Mouse (Mus musculus): Measurements from ENCODE around the gene Mysm1. TPM values are rescaled to one million over a fixed set of nuclear protein-coding genes. Genes with fewer than 3 reads are reported as not detected.

Gene Mysm1
- 10 to 100 TPM; 24.8 to 37.7 TPM for total RNA-seq (2021)

GRCm38 (mm10) chr4:94978590-94979499, at the start of gene Mysm1:
Gene Mysm1, minus strand, starts transcription at chr4:94979100.
- DNase-seq (ENCODE audit: extremely low spot score in 1 of 2, low spot score in 1 of 2) = peak; percentile 86 to 92

- DNase-seq (ENCODE audit: extremely low spot score in 1 of 2, low spot score in 1 of 2) = no peak
Observed at GRCm38 (mm10) chr4:95025847-95026600, 47.1 kb upstream of the Mysm1 start.

GRCm38 (mm10) chr4:95023350-95023953, 44.6 kb upstream of the Mysm1 start:
- no peak for DNase-seq (ENCODE audit: extremely low spot score in 1 of 2, low spot score in 1 of 2)

GRCm38 (mm10) chr4:95021649-95022637, 43.0 kb upstream of the Mysm1 start:
- no peak for DNase-seq (ENCODE audit: extremely low spot score in 1 of 2, low spot score in 1 of 2)

GRCm38 (mm10) chr4:95020201-95020600, 41.3 kb upstream of the Mysm1 start:
- no peak for DNase-seq (ENCODE audit: extremely low spot score in 1 of 2, low spot score in 1 of 2)

GRCm38 (mm10) chr4:95018221-95018620, 39.3 kb upstream of the Mysm1 start:
- no peak for DNase-seq (ENCODE audit: extremely low spot score in 1 of 2, low spot score in 1 of 2)

GRCm38 (mm10) chr4:95012706-95013105, 33.8 kb upstream of the Mysm1 start:
- no peak for DNase-seq (ENCODE audit: extremely low spot score in 1 of 2, low spot score in 1 of 2)

- no peak for DNase-seq (ENCODE audit: extremely low spot score in 1 of 2, low spot score in 1 of 2)
Observed at GRCm38 (mm10) chr4:95012256-95012655, 33.4 kb upstream of the Mysm1 start.

- peak; percentile 64 to 91 for DNase-seq (ENCODE audit: extremely low spot score in 1 of 2, low spot score in 1 of 2)
Observed at GRCm38 (mm10) chr4:95008175-95009057, 29.5 kb upstream of the Mysm1 start.

GRCm38 (mm10) chr4:95007759-95008158, 28.9 kb upstream of the Mysm1 start:
- no peak for DNase-seq (ENCODE audit: extremely low spot score in 1 of 2, low spot score in 1 of 2)

- no peak for DNase-seq (ENCODE audit: extremely low spot score in 1 of 2, low spot score in 1 of 2)
Observed at GRCm38 (mm10) chr4:95005251-95005830, 26.4 kb upstream of the Mysm1 start.

- no peak for DNase-seq (ENCODE audit: extremely low spot score in 1 of 2, low spot score in 1 of 2)
Observed at GRCm38 (mm10) chr4:95001043-95001775, 22.3 kb upstream of the Mysm1 start.

- DNase-seq (ENCODE audit: extremely low spot score in 1 of 2, low spot score in 1 of 2) = no peak
Observed at GRCm38 (mm10) chr4:95000147-95000546, 21.2 kb upstream of the Mysm1 start.

- no peak for DNase-seq (ENCODE audit: extremely low spot score in 1 of 2, low spot score in 1 of 2)
Observed at GRCm38 (mm10) chr4:94999249-94999648, 20.3 kb upstream of the Mysm1 start.

GRCm38 (mm10) chr4:94995862-94996261, 17.0 kb upstream of the Mysm1 start:
- DNase-seq (ENCODE audit: extremely low spot score in 1 of 2, low spot score in 1 of 2) = no peak

GRCm38 (mm10) chr4:94990204-94990603, 11.3 kb upstream of the Mysm1 start:
- no peak for DNase-seq (ENCODE audit: extremely low spot score in 1 of 2, low spot score in 1 of 2)

GRCm38 (mm10) chr4:94987725-94988124, 8.8 kb upstream of the Mysm1 start:
- no peak for DNase-seq (ENCODE audit: extremely low spot score in 1 of 2, low spot score in 1 of 2)

GRCm38 (mm10) chr4:94979500-94979915, 608 bp upstream of the Mysm1 start:
- DNase-seq (ENCODE audit: extremely low spot score in 1 of 2, low spot score in 1 of 2) = no peak

Measured in layer of hippocampus, postnatal 25 days (tissue).